Mouse (Mus musculus): Measurements from ENCODE around the gene Snx9. TPM values are rescaled to one million over a fixed set of nuclear protein-coding genes. Genes with fewer than 3 reads are reported as not detected.

Gene Snx9
- total RNA-seq, 4 experiments from 2014 or later = 14.5 to 16.2 (median 15.0) TPM

DNA sequence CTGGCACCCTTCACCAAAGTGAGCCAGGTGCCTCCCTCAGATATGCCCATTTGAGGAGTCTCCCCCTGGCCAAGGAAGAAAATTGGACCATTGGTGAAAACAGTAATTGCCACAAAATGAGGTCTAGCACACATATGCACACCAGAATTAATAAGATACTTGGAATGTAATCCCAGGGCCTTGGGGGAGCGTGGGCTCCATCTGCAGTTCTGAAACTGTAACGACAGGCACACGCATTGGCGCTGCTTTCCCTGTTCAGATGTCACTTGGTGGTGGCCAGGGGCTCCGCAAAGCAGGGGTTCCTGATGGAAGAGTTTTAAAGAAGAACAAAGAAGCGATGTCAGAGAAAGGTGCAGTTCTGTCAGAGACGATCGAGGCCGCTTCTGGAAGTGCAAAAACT lies 82.2 kb downstream of the Snx9 start:
- peak in 1 of 2 experiments; percentile 25 for DNase-seq (ENCODE audit: low spot score in 2 of 2)

DNA sequence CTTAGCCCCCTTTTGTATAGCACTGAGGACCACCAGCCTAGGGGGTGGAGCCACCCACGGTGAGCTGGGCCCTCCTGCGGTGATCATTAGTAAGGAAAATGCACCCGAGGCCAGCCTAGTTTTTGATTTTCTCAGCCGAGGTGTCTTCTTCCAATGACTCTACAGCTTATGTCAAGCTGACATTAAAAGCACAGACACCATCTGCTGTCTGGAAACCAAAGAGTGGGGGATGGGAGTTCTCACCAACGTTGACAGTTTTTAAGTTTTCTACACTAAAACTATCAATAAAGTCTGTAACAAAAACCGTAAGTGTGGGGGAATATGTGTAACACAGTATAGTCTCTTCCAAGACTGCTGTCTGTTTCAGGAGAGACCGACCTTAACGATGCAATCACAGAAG lies 83.1 kb downstream of the Snx9 start:
- DNase-seq (ENCODE audit: low spot score in 2 of 2) = no peak

GRCm38 (mm10) chr17:5926710-5927109 lies 85.6 kb downstream of the Snx9 start:
- DNase-seq (ENCODE audit: low spot score in 2 of 2) = no peak

- no peak for DNase-seq (ENCODE audit: low spot score in 2 of 2)
Measured at GRCm38 (mm10) chr17:5929031-5929430, 87.9 kb downstream of the Snx9 start.

DNA sequence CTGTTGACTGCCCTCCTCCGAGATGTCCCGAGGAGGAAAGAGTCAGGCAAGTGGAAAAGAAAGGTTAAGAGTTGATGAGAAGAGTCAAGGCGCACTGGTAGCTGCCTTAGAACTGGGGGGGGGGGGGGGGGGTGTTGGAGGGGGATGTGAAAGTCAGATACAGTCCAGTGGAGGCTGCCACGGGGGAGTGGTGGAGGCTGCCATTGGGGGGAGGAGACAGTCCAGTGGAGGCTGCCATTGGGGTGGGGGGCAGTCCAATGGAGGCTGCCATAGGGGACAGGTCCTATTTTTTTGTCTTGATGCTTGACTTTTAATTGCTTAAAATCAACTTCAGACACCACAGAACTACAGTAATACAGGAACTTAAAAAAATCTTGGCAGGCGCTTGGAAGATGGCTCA lies 91.0 kb downstream of the Snx9 start:
- DNase-seq (ENCODE audit: low spot score in 2 of 2) = no peak

DNA sequence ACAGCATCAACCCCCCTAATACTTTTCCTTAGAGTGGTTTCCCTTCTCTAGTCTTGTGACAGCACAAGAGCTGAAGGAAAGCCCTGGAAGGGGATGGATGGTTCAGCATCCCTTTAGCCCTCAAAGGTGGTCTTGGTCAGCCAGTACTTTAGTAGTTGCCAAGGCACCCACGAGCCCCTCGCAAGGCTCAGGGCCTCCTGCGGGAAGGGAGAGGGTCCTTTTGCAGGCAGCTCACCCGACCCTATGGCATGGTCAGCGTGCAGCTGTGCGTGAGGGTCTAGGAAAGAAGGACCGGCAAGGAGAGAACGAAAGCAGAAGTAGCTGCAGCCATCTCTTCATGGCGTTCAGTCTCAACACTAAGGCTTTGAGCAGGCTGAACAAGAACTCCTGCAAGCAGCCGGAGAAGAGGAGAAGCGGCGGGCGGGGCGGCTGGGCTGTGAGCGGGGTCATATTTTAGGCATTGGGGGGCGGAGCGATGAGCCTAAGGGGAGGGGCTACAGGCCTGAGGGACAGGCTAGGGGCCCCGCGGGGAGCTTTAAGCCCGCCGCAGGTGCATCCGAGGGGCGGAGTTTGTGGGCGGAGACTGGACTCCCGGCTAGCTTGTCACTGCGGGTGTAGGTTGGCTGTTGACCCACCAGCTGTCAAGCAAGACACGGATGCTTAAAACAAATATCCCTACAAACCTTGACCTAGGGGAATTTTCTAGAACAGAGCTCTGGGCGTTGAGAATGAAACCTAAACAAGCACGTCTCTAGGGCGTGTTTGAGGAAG lies 93.6 kb downstream of the Snx9 start:
- peak in 1 of 2 experiments; percentile 61 for DNase-seq (ENCODE audit: low spot score in 2 of 2)

- DNase-seq (ENCODE audit: low spot score in 2 of 2) = no peak
Measured at GRCm38 (mm10) chr17:5935680-5936079, 94.6 kb downstream of the Snx9 start.

GRCm38 (mm10) chr17:5936276-5936675 lies 95.1 kb downstream of the Snx9 start:
- DNase-seq (ENCODE audit: low spot score in 2 of 2) = no peak

DNA sequence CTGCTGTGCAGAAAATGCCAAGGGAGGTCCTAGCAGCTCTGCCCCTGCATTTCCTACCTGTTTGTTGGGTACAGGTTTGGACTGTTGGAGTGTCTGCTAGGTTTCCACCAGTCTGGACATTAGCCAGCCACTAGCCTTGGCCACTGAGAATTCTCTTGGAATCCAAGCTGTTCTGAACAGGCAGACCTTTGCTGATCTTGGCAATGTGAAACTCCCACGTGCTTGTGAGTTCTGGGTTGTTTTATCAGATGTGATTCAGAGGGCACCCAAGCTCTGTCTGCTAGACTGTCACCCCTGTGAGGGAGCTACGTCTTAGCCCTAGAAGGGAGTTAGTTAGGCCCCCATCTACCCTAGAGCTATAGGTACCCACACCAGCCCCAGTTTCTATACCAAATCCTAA lies 96.3 kb downstream of the Snx9 start:
- DNase-seq (ENCODE audit: low spot score in 2 of 2) = no peak

DNA sequence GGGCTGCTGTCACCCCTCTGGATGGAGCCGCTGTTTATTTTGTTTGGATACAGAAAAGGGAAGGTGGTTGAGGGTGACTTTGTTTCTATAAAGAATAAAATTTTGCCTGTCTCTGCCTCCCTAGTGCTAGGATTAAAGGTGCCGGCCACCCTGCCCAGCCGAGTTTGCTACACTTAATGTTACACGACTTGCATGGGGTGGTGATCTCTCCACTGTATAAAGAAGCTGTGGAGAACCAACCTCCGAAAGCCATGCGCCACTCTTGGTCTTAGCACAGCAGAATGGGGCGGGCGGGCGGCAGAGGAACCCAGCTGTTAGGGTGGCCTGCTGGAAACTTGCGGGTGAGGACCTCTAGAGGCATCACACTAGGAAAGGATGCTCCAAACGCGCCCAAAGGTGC lies 98.7 kb downstream of the Snx9 start:
- DNase-seq (ENCODE audit: low spot score in 2 of 2) = no peak

- peak; percentile 60 for DNase-seq (ENCODE audit: low spot score in 2 of 2)
Measured at GRCm38 (mm10) chr17:5940792-5941191, 99.7 kb downstream of the Snx9 start.

DNA sequence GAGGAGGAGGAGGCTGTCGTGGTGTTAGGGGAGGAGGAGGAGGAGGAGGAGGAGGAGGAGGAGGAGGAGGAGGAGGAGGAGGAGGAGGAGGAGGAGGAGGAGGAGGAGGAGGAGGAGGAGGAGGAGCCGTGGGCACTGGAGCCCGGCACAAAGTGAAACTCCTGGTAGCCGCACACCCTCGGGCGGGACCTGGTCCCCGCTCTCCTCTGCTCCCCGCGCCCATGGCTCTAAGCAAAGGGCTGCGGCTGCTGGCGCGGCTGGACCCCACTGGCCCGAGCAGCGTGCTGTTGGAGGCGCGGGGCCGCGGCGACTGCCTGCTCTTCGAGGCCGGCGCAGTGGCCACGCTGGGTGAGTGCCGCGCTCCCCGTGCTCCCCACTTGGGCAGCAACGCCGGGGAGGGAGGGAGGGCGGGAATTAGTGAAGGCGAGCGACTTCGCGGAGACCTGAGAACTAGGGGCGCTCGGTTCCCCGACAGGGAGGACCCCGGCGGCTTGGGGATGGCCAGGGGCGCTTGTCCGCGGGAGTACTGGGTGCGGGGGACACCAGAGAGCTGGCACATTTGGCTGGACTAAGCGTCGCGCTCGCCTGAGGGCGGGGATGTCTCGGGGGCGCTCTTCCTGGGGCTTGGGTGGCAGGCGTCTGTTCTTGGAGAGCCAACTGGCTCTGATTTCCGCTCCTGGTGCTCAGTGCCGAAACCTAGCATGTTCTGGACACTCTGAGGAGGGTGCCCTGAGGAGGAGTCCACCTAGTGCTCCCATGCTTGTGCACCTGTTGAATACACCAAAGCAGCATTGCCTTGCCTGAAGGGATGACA lies 100.3 kb downstream of the Snx9 start, which contains the start of gene Synj2:
TSS of gene Synj2 (plus strand) at position 51 of the 814 bp plus-strand sequence.
- no peak for DNase-seq (ENCODE audit: low spot score in 2 of 2)

DNA sequence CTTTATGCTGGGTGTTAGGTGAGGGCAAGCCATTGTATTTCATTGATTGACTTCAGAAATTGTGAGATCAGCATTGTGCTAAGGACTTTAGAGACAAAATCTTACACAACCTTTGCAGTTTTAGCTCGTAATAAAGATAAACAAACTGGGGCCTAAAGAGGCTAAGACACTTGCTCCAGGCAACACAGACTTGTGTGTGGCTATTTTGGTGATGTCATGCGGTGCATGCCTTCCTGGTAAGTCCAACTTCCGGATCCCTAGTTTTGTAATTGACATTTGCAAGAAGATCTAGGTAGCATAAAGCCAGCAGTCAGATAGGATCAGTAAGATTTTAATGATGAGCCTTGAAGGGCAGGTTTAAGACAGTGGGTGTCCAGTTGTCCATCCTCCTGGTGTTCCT lies 101.0 kb downstream of the Snx9 start:
- no peak for DNase-seq (ENCODE audit: low spot score in 2 of 2)

GRCm38 (mm10) chr17:5943053-5943452 lies 101.9 kb downstream of the Snx9 start:
- DNase-seq (ENCODE audit: low spot score in 2 of 2) = no peak

GRCm38 (mm10) chr17:5947039-5947438 lies 105.9 kb downstream of the Snx9 start:
- DNase-seq (ENCODE audit: low spot score in 2 of 2) = no peak

- no peak for DNase-seq (ENCODE audit: low spot score in 2 of 2)
Measured at GRCm38 (mm10) chr17:5952455-5952854, 111.3 kb downstream of the Snx9 start.

GRCm38 (mm10) chr17:5956350-5957000 lies 115.3 kb downstream of the Snx9 start:
- DNase-seq (ENCODE audit: low spot score in 2 of 2) = no peak

DNA sequence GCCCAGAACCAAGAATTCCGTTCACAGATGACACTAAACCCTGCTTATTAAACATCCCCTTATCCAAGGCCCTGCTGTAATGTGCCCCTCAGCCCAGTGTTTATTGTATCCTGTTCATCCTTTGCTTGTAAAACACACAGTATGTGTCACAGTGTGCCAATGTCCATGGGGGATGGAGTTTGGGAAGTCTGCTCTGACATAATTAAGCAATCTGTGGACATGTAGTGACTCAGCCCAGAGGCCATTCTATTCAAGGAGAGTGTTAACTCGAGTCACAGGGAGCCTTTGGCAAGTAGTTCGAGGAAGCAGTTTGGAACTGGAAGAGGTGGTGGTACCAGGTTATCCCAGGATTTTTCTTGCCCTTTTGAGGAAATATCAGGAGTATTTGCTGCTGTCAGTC lies 116.0 kb downstream of the Snx9 start:
- DNase-seq (ENCODE audit: low spot score in 2 of 2) = no peak

GRCm38 (mm10) chr17:5958229-5958628 lies 117.1 kb downstream of the Snx9 start:
- DNase-seq (ENCODE audit: low spot score in 2 of 2) = no peak

GRCm38 (mm10) chr17:5958636-5959035 lies 117.5 kb downstream of the Snx9 start:
- no peak for DNase-seq (ENCODE audit: low spot score in 2 of 2)

GRCm38 (mm10) chr17:5959096-5959495 lies 118.0 kb downstream of the Snx9 start:
- no peak for DNase-seq (ENCODE audit: low spot score in 2 of 2)

DNA sequence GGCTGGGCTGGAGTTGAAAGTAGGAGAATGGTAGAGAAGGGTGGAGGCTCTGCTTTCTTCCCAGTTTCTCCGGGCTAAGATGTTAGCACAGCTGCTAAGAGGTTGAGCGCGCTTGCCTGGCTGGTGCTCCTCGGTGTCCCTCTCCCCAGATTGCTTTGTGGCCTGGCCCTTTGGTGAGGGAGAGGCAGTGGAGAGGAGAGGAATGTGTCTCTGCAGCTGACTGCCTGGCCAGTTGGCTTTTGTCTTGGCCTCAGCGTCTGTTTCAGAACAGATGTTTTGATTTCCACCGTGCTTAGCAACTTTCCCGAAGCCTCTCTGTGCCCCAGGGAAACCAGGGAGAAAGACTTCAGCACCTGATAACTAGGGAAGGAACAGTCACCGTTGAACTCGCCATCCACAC lies 118.7 kb downstream of the Snx9 start:
- DNase-seq (ENCODE audit: low spot score in 2 of 2) = no peak

Data from left cerebral cortex, adult 8-10 months (tissue).